Mouse (Mus musculus) kidney, adult 2 months (tissue): Measurements from ENCODE around the gene Tada3. TPM values are rescaled to one million over a fixed set of nuclear protein-coding genes. Genes with fewer than 3 reads are reported as not detected.

Source experiments
- DNase-seq: peaks from one replicate; pipeline ENCODE4 v3.0.0; 2021
- H3K27ac ChIP-seq: fragments of 200-500 bp; 2 replicates; pipeline ENCODE4 v1.5.1; 2012; ENCODE audit warnings: low read depth, low read length, control low read depth, inconsistent platforms; ENCODE audit not compliant: insufficient read depth
- H3K27me3 ChIP-seq: fragments of 200-500 bp; replicated peaks from 2 replicates; pipeline ENCODE4 v1.6.1; 2012; ENCODE audit warnings: mild to moderate bottlenecking, moderate library complexity, low read length, inconsistent platforms; ENCODE audit not compliant: control insufficient read depth, insufficient read depth
- H3K36me3 ChIP-seq: fragments of 200-500 bp; 2 replicates; pipeline ENCODE4 v1.6.1; 2012; ENCODE audit warnings: mild to moderate bottlenecking, moderate library complexity, low read length, inconsistent platforms; ENCODE audit not compliant: control insufficient read depth, insufficient read depth
- H3K4me1 ChIP-seq: fragments of 200-500 bp; 2 replicates; pipeline ENCODE4 v1.6.1; 2011; ENCODE audit warnings: low read length; ENCODE audit not compliant: control insufficient read depth, insufficient read depth
- H3K4me3 ChIP-seq: fragments of 200-500 bp; 2 replicates; pipeline ENCODE4 v1.5.1; 2011; ENCODE audit warnings: mild to moderate bottlenecking, low read depth, low read length, control low read depth; ENCODE audit not compliant: insufficient read depth
- CTCF ChIP-seq: fragments of 200-500 bp; conservative IDR thresholded peaks from 2 replicates; pipeline ENCODE4 v1.5.1; 2011; ENCODE audit warnings: low read depth, mild to moderate bottlenecking, control low read depth, low read length, moderate library complexity, mixed read lengths; ENCODE audit not compliant: insufficient read depth, insufficient read length
- POLR2A ChIP-seq: fragments of 200-500 bp; IDR thresholded peaks from one replicate; pipeline ENCODE4 v1.6.1; 2011; ENCODE audit warnings: low read depth, low read length, control low read depth
- WGBS: fragments of 180-500 bp; shearing (Covaris S2); methylation state at CpG from one replicate; pipeline ENCODE4 v1.1.7; 2018; 5-methylcytosine and 5-hydroxymethylcytosine counted together
- polyA plus RNA-seq: library from polyadenylated mRNA; depleted of rRNA; stranded (reverse); fragments of >200 nt; gene quantifications from 2 replicates; pipeline ENCODE4 v1.2.3, GENCODE M21; 2012

The Tada3 gene
- polyA plus RNA-seq, 1 experiment, result 23.5 TPM

GRCm38 (mm10) chr6:113361476-113361875 lies 16.2 kb downstream of the Tada3 start:
- Histone ChIP-seq H3K27ac (no peak overlapping the region), H3K27me3 (no peaks in the 10 kb centered on the region), H3K36me3 (no peaks in the 10 kb centered on the region), H3K4me3 (no peak overlapping the region), H3K4me1 (no peaks in the 10 kb centered on the region)
- no peak for DNase-seq
- WGBS, result 84% methylated on average over 4 of the region's 4 CpGs
- TF ChIP-seq CTCF (no peak), POLR2A (no peak)

- no peak overlapping the region for H3K27ac ChIP-seq
- 67% methylated on average over 3 of the region's 3 CpGs for WGBS
- H3K4me1 ChIP-seq, result no peaks in the 10 kb centered on the region
- no peak for TF ChIP-seq POLR2A
- no peak for TF ChIP-seq CTCF
- no peak for DNase-seq
- no peaks in the 10 kb centered on the region for H3K36me3 ChIP-seq
- no peak overlapping the region for H3K4me3 ChIP-seq
- H3K27me3 ChIP-seq, result no peaks in the 10 kb centered on the region
These were observed 24.0 kb downstream of the Tada3 start for GRCm38 (mm10) chr6:113353696-113354095.

- WGBS, result 75% methylated on average over 3 of the region's 3 CpGs
- TF ChIP-seq CTCF (no peak), POLR2A (no peak)
- Histone ChIP-seq H3K36me3 (no peaks in the 10 kb centered on the region), H3K27ac (no peak overlapping the region), H3K27me3 (no peaks in the 10 kb centered on the region), H3K4me3 (no peak overlapping the region), H3K4me1 (no peaks in the 10 kb centered on the region)
- no peak for DNase-seq
These were observed 24.9 kb downstream of the Tada3 start for GRCm38 (mm10) chr6:113352820-113353219.

- H3K4me1 ChIP-seq, result no peaks in the 10 kb centered on the region
- H3K36me3 ChIP-seq, result no peaks in the 10 kb centered on the region
- H3K27me3 ChIP-seq, result no peaks in the 10 kb centered on the region
- DNase-seq, result no peak
- TF ChIP-seq POLR2A, result no peak
- no peak for TF ChIP-seq CTCF
- H3K4me3 ChIP-seq, result no peak overlapping the region
- WGBS, result 72% methylated on average over 10 of the region's 10 CpGs
- no peak overlapping the region for H3K27ac ChIP-seq
These were observed 26.0 kb downstream of the Tada3 start for GRCm38 (mm10) chr6:113351653-113352052.

DNA sequence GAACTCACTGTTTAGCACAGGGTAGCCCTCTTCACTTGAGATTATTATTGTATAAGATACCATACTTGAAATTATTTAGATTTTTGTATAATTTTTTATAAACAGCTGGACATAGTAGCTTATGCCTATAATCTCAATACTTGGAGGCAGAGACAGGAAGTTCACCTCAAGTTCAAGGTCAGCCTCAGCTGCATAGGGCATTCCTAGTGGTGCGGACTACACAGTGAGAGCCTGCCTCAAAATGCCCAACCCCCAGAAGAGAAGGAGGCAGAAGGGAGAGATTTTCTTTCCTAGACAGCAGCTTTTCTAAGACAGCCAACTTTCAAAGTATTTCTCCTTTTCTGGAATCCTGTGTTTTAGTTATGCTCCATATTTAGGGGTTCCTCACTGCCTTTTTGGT lies 26.5 kb downstream of the Tada3 start:
- no peaks in the 10 kb centered on the region for H3K4me1 ChIP-seq
- H3K27ac ChIP-seq, result no peak overlapping the region
- H3K27me3 ChIP-seq, result no peaks in the 10 kb centered on the region
- no peaks in the 10 kb centered on the region for H3K36me3 ChIP-seq
- H3K4me3 ChIP-seq, result no peak overlapping the region
- DNase-seq, result no peak
- TF ChIP-seq POLR2A, result no peak
- no peak for TF ChIP-seq CTCF
- 76% methylated on average over 1 of the region's 1 CpGs for WGBS

DNA sequence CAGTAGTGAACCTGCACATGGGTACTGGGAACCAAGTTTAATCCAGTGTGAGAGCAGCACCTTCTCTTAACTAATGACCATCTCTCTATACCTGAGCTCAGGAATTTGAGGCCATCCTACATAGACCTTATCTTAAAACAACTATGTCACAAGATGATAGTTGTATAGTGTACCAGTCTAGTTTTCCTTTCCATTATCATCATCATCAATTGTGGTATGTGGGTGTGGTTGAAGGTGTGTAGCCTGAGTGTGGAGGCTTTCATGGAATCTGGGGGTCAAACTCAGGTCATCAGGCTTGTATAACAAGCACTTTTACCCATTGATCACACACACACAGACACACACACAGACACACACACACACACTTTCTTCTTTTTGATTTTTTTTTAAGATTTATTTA lies 27.1 kb downstream of the Tada3 start:
- H3K4me1 ChIP-seq, result no peaks in the 10 kb centered on the region
- H3K27ac ChIP-seq, result no peak overlapping the region
- H3K27me3 ChIP-seq, result no peaks in the 10 kb centered on the region
- no peak for DNase-seq
- no peak overlapping the region for H3K4me3 ChIP-seq
- no peak for TF ChIP-seq CTCF
- no peak for TF ChIP-seq POLR2A
- H3K36me3 ChIP-seq, result no peaks in the 10 kb centered on the region

DNA sequence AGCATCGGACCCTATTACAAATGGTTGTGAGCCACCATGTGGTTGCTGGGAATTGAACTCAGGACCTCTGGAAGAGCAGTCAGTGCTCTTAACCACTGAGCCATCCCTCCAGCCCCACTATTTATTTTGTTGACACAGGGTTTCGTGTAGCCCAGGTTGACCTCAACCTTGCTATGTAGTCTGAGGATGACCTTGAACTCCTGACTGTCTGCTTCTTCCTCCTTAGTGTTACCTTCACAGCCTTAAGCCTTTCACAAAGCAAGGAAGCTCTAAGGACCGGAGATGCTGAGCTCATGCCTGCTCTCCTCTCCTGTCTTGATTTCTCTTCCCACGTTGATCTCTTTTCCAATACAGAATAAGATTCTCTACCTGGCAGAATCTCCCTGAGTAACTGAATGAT lies 30.8 kb downstream of the Tada3 start:
- Histone ChIP-seq H3K4me3 (no peak overlapping the region), H3K4me1 (peaks cover 14% of the 10 kb centered on the region), H3K27ac (no peak overlapping the region), H3K36me3 (no peaks in the 10 kb centered on the region), H3K27me3 (no peaks in the 10 kb centered on the region)
- 77% methylated on average over 4 of the region's 4 CpGs for WGBS
- TF ChIP-seq CTCF (no peak), POLR2A (no peak)
- no peak for DNase-seq

- WGBS, result 2% methylated on average over 2 of the region's 2 CpGs
- H3K27me3 ChIP-seq, result no peaks in the 10 kb centered on the region
- H3K27ac ChIP-seq, result peak overlapping the region; percentile 86
- H3K4me1 ChIP-seq, result peaks cover 14% of the 10 kb centered on the region
- no peak for TF ChIP-seq POLR2A
- no peak for TF ChIP-seq CTCF
- DNase-seq, result peak; percentile 98
- no peak overlapping the region for H3K4me3 ChIP-seq
- H3K36me3 ChIP-seq, result no peaks in the 10 kb centered on the region
These were observed 33.4 kb downstream of the Tada3 start for GRCm38 (mm10) chr6:113344321-113344720.
